Mouse (Mus musculus): ENCODE measurements around the gene Angptl2. TPM values are rescaled to one million over a fixed set of nuclear protein-coding genes. Genes with fewer than 3 reads are reported as not detected.
A peak's percentile ranks its signal among the peaks of the same experiment; 100 is the strongest.
"Not testable (repeated sequence)": the region's sequence is repeated elsewhere in the genome, so short reads cannot be mapped to it uniquely, and the experiment has no call there.

Gene Angptl2
- polyA plus RNA-seq, 1 experiment from 2014 or later: 55.4 TPM

GRCm38 (mm10) chr2:33204980-33205379 lies 10.9 kb upstream of the Angptl2 start:
- no peak overlapping the region for H3K4me2 ChIP-seq
- no peak overlapping the region for H3K4me3 ChIP-seq
- 0 out of 2 replicates have a peak overlapping the region, but pooled peaks have one; percentile 29 for H3K9ac ChIP-seq
- ATAC-seq (ENCODE audit: extremely low read depth, insufficient number of reproducible peaks, low FRiP score, low TSS enrichment): no peak; the same call in 1 of the 2 replicates
- H3K36me3 ChIP-seq: no peaks in the 10 kb centered on the region
- H3K9me3 ChIP-seq: no peaks in the 10 kb centered on the region
- no peaks in the 10 kb centered on the region for H3K27me3 ChIP-seq (replicated peaks)
- H3K4me1 ChIP-seq: peaks cover 84% of the 10 kb centered on the region
- 35% methylated on average over 5 of the region's 5 CpGs for WGBS
- H3K27ac ChIP-seq (replicated peaks): peak overlapping the region; percentile 82

- no peak for ATAC-seq (ENCODE audit: extremely low read depth, insufficient number of reproducible peaks, low FRiP score, low TSS enrichment)
- WGBS: 61% methylated on average over 14 of the region's 14 CpGs
- no peak overlapping the region for H3K9ac ChIP-seq
- H3K4me1 ChIP-seq: peaks cover 77% of the 10 kb centered on the region
- no peaks in the 10 kb centered on the region for H3K9me3 ChIP-seq
- no peak overlapping the region for H3K4me3 ChIP-seq
- H3K27ac ChIP-seq (replicated peaks): peak overlapping the region; percentile 82; the same call in 1 of the 2 replicates
- no peak overlapping the region for H3K4me2 ChIP-seq
- H3K36me3 ChIP-seq: no peaks in the 10 kb centered on the region
- H3K27me3 ChIP-seq (replicated peaks): no peaks in the 10 kb centered on the region
Observed at GRCm38 (mm10) chr2:33205939-33206525, 9.8 kb upstream of the Angptl2 start.

- no peaks in the 10 kb centered on the region for H3K9me3 ChIP-seq
Observed at GRCm38 (mm10) chr2:33207069-33207468, 8.8 kb upstream of the Angptl2 start.

GRCm38 (mm10) chr2:33208134-33208533 lies 7.7 kb upstream of the Angptl2 start:
- Histone ChIP-seq H3K9me3 (no peaks in the 10 kb centered on the region), H3K4me1 (peaks cover 57% of the 10 kb centered on the region), H3K9ac (no peak overlapping the region), H3K4me2 (no peak overlapping the region), H3K27me3 (replicated peaks) (no peaks in the 10 kb centered on the region), H3K36me3 (no peaks in the 10 kb centered on the region), H3K27ac (replicated peaks) (0 out of 2 replicates have a peak overlapping the region, but pooled peaks have one; percentile 68), H3K4me3 (no peak overlapping the region)
- ATAC-seq (ENCODE audit: extremely low read depth, insufficient number of reproducible peaks, low FRiP score, low TSS enrichment): no peak
- 54% methylated on average over 5 of the region's 5 CpGs for WGBS

More at GRCm38 (mm10) chr2:33207069-33207468, 8.8 kb upstream of the Angptl2 start:
- no peak overlapping the region for H3K4me2 ChIP-seq
- ATAC-seq (ENCODE audit: extremely low read depth, insufficient number of reproducible peaks, low FRiP score, low TSS enrichment): no peak
- H3K36me3 ChIP-seq: no peaks in the 10 kb centered on the region
- H3K4me1 ChIP-seq: peaks cover 67% of the 10 kb centered on the region
- WGBS: 16% methylated on average over 4 of the region's 4 CpGs
- peak overlapping the region; percentile 68 for H3K27ac ChIP-seq (replicated peaks)
- no peaks in the 10 kb centered on the region for H3K27me3 ChIP-seq (replicated peaks)
- H3K9ac ChIP-seq: peak overlapping the region; percentile 55
- H3K4me3 ChIP-seq: no peak overlapping the region

GRCm38 (mm10) chr2:33210841-33211240 lies 5.0 kb upstream of the Angptl2 start:
- H3K27me3 ChIP-seq (replicated peaks): no peaks in the 10 kb centered on the region

GRCm38 (mm10) chr2:33211263-33211662 lies 4.6 kb upstream of the Angptl2 start:
- not testable (repeated sequence) for H3K36me3 ChIP-seq; H3K27me3 ChIP-seq (replicated peaks); ATAC-seq (ENCODE audit: extremely low read depth, insufficient number of reproducible peaks, low FRiP score, low TSS enrichment); H3K4me2 ChIP-seq; H3K4me3 ChIP-seq; H3K9me3 ChIP-seq; H3K27ac ChIP-seq (replicated peaks); H3K9ac ChIP-seq
- H3K4me1 ChIP-seq: peaks cover 35% of the 10 kb centered on the region
- WGBS: 80% methylated on average over 11 of the region's 11 CpGs

More at GRCm38 (mm10) chr2:33210841-33211240, 5.0 kb upstream of the Angptl2 start:
- Histone ChIP-seq H3K27ac (replicated peaks) (no peak overlapping the region), H3K9me3 (no peaks in the 10 kb centered on the region), H3K9ac (no peak overlapping the region), H3K4me3 (no peak overlapping the region), H3K4me1 (peaks cover 40% of the 10 kb centered on the region), H3K4me2 (no peak overlapping the region), H3K36me3 (no peaks in the 10 kb centered on the region)
- whole genome bisulfite sequencing: 66% methylated on average over 2 of the region's 2 CpGs
- ATAC-seq (ENCODE audit: extremely low read depth, insufficient number of reproducible peaks, low FRiP score, low TSS enrichment): no peak

GRCm38 (mm10) chr2:33215177-33215699 lies 631 bp upstream of the Angptl2 start:
- H3K36me3 ChIP-seq: no peaks in the 10 kb centered on the region; the same call in 1 of the 2 replicates
- 58% methylated on average over 5 of the region's 5 CpGs for WGBS

GRCm38 (mm10) chr2:33216645-33217424 lies 966 bp downstream of the Angptl2 start:
- peak overlapping the region; percentile 82 for H3K9ac ChIP-seq
- H3K9me3 ChIP-seq: no peaks in the 10 kb centered on the region
- H3K4me3 ChIP-seq: peak overlapping the region; percentile 66
- no peaks in the 10 kb centered on the region for H3K27me3 ChIP-seq (replicated peaks)
- 8% methylated on average over 18 of the region's 18 CpGs for WGBS
- H3K27ac ChIP-seq (replicated peaks): peak overlapping the region; percentile 92
- peak overlapping the region; percentile 88 for H3K4me2 ChIP-seq
- H3K4me1 ChIP-seq: peaks cover 58% of the 10 kb centered on the region
- ATAC-seq (ENCODE audit: extremely low read depth, insufficient number of reproducible peaks, low FRiP score, low TSS enrichment): peak; percentile 7; the same call in 1 of the 2 replicates
- H3K36me3 ChIP-seq: peaks cover 13% of the 10 kb centered on the region

More at GRCm38 (mm10) chr2:33215177-33215699, 631 bp upstream of the Angptl2 start:
- H3K27ac ChIP-seq (replicated peaks): peak overlapping the region; percentile 92
- no peaks in the 10 kb centered on the region for H3K27me3 ChIP-seq (replicated peaks)
- peak overlapping the region; percentile 88 for H3K4me2 ChIP-seq
- no peaks in the 10 kb centered on the region for H3K9me3 ChIP-seq
- H3K4me1 ChIP-seq: peaks cover 49% of the 10 kb centered on the region
- peak overlapping the region; percentile 71 for H3K9ac ChIP-seq
- no peak for ATAC-seq (ENCODE audit: extremely low read depth, insufficient number of reproducible peaks, low FRiP score, low TSS enrichment)
- H3K4me3 ChIP-seq: peak overlapping the region; percentile 66

GRCm38 (mm10) chr2:33217425-33217794 lies 1.5 kb downstream of the Angptl2 start:
- no peaks in the 10 kb centered on the region for H3K27me3 ChIP-seq (replicated peaks)
- WGBS: 30% methylated on average over 3 of the region's 3 CpGs
- peak overlapping the region; percentile 88 for H3K4me2 ChIP-seq
- peaks cover 19% of the 10 kb centered on the region for H3K36me3 ChIP-seq
- peak overlapping the region; percentile 82 for H3K9ac ChIP-seq
- H3K9me3 ChIP-seq: no peaks in the 10 kb centered on the region
- H3K4me1 ChIP-seq: peaks cover 61% of the 10 kb centered on the region
- ATAC-seq (ENCODE audit: extremely low read depth, insufficient number of reproducible peaks, low FRiP score, low TSS enrichment): no peak
- H3K27ac ChIP-seq (replicated peaks): peak overlapping the region; percentile 92
- peak overlapping the region; percentile 66 for H3K4me3 ChIP-seq

GRCm38 (mm10) chr2:33218903-33219625 lies 3.2 kb downstream of the Angptl2 start:
- WGBS: 63% methylated on average over 11 of the region's 11 CpGs
- Histone ChIP-seq H3K27me3 (replicated peaks) (no peaks in the 10 kb centered on the region), H3K27ac (replicated peaks) (peak overlapping the region; percentile 25; the same call in 1 of the 2 replicates), H3K9me3 (no peaks in the 10 kb centered on the region), H3K4me1 (peaks cover 77% of the 10 kb centered on the region), H3K4me3 (no peak overlapping the region), H3K4me2 (peak overlapping the region; percentile 48), H3K9ac (peak overlapping the region; percentile 58), H3K36me3 (peaks cover 25% of the 10 kb centered on the region)
- no peak for ATAC-seq (ENCODE audit: extremely low read depth, insufficient number of reproducible peaks, low FRiP score, low TSS enrichment)

- H3K4me2 ChIP-seq: peak overlapping the region; percentile 48
- H3K27me3 ChIP-seq (replicated peaks): no peaks in the 10 kb centered on the region
- no peak for ATAC-seq (ENCODE audit: extremely low read depth, insufficient number of reproducible peaks, low FRiP score, low TSS enrichment)
Observed at GRCm38 (mm10) chr2:33219637-33220036, 3.8 kb downstream of the Angptl2 start.

More at GRCm38 (mm10) chr2:33219637-33220036, 3.8 kb downstream of the Angptl2 start:
- peaks cover 83% of the 10 kb centered on the region for H3K4me1 ChIP-seq
- H3K9ac ChIP-seq: peak overlapping the region; percentile 58; the same call in 1 of the 2 replicates
- peaks cover 28% of the 10 kb centered on the region for H3K36me3 ChIP-seq
- H3K9me3 ChIP-seq: no peaks in the 10 kb centered on the region
- 59% methylated on average over 4 of the region's 4 CpGs for WGBS
- H3K4me3 ChIP-seq: no peak overlapping the region
- H3K27ac ChIP-seq (replicated peaks): peak overlapping the region; percentile 25

Measured in heart, embryonic 13.5 days (tissue).